Mouse (Mus musculus) CH12.LX (cell line): ENCODE measurements around the gene Oit1.

Experiments
- CTCF ChIP-seq, 2 experiments: IDR thresholded peaks in 1 of 2; conservative IDR thresholded peaks in 1 of 2; 2 replicates each; pipeline ENCODE4 v1.5.1; 2011 to 2012; ENCODE audit warnings: low read depth in 2 of 2, low read length in 2 of 2, improper control_type of control experiment in 1 of 2, inconsistent platforms in 1 of 2, mild to moderate bottlenecking in 1 of 2, moderate library complexity in 1 of 2
- HCFC1 ChIP-seq: IDR thresholded peaks from 2 replicates; pipeline ENCODE4 v1.6.1; 2012; ENCODE audit warnings: low read depth, mild to moderate bottlenecking, inconsistent platforms, low read length, improper control_type of control experiment
- MAX ChIP-seq: IDR thresholded peaks from 2 replicates; pipeline ENCODE4 v1.6.1; 2011; ENCODE audit warnings: low read length, improper control_type of control experiment

DNA sequence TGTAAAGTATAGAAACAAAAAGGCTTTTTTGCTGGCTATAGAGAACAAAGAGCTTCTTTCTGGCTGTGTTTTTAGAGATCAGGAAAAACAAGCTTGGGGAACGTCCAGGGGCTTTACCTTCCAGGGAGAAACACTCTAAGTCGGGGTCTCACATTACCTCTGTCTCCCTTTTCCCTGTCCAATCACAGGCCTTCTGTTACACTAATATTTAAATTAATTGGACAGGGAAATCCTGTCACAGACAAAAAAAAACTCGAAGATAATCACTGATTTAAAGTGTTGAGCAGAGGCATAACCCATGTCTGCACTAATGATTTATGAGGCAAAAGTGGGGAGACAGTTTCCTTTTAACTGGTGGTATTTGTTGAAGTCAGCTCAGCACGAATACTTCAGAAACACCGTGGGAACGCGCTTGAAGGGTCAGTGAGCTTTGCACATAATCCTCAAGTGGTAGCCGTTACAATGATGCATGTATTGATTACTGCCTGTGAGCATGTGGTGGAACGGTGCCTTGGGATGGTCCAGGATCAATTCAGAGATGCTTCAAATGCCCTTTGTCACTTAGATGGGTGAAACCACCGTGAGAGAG is 42.7 kb upstream of the Oit1 start:
- TF ChIP-seq MAX = no peak
- TF ChIP-seq HCFC1 = no peak
- no peak for TF ChIP-seq CTCF (conservative IDR thresholded peaks at IDR 0.05 in 1 of 2, IDR thresholded peaks at IDR 0.05 in 1 of 2; ENCODE audit: low read depth in 2 of 2, low read length in 2 of 2)
